Mouse (Mus musculus): ENCODE results near the gene Nrp2. TPM values are rescaled to one million over a fixed set of nuclear protein-coding genes. Genes with fewer than 3 reads are reported as not detected.

Nrp2 gene
- polyA plus RNA-seq, 1 experiment from 2014 or later = 0.76 TPM

GRCm38 (mm10) chr1:62813938-62814337 is 110.9 kb downstream of the Nrp2 start:
- no peak overlapping the region for H3K4me2 ChIP-seq
- H3K27me3 ChIP-seq = no peaks in the 10 kb centered on the region
- DNase-seq = no peak
- no peak overlapping the region for H3K9ac ChIP-seq
- H3K4me3 ChIP-seq (replicated peaks) = no peak overlapping the region
- H3K27ac ChIP-seq = no peak overlapping the region
- H3K9me3 ChIP-seq (replicated peaks) = no peaks in the 10 kb centered on the region
- WGBS (ENCODE audit: insufficient replicate concordance) = 63% methylated on average over 1 of the region's 1 CpGs
- H3K36me3 ChIP-seq = no peaks in the 10 kb centered on the region
- no peak for ATAC-seq (ENCODE audit: low read depth)
- no peaks in the 10 kb centered on the region for H3K4me1 ChIP-seq (replicated peaks)

- Histone ChIP-seq H3K4me1 (replicated peaks) (no peaks in the 10 kb centered on the region), H3K9me3 (replicated peaks) (no peaks in the 10 kb centered on the region), H3K27ac (no peak overlapping the region), H3K9ac (no peak overlapping the region), H3K27me3 (no peaks in the 10 kb centered on the region), H3K4me3 (replicated peaks) (no peak overlapping the region), H3K36me3 (no peaks in the 10 kb centered on the region), H3K4me2 (no peak overlapping the region)
- ATAC-seq (ENCODE audit: low read depth) (no peak), DNase-seq (no peak)
- WGBS (ENCODE audit: insufficient replicate concordance) = 79% methylated on average over 7 of the region's 7 CpGs
These were observed 114.5 kb downstream of the Nrp2 start for GRCm38 (mm10) chr1:62817566-62817965.

DNA sequence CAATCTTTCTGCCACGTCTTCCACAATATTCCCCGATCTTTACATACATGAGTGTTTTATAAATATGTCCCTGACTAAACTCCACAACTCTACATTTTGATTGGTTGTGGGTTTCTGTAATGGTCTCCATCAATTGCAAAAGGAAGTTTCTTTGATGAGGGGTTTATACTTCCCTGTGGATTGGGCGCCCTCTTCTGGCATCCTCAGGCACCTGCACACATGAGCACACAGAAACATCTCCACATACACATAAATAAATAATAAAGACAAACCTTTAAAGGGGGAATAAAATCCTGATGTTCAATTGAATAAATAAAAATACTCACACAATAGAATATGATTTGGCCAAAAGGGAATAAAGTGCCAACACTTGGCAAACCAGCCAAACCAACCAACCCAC is 117.1 kb downstream of the Nrp2 start:
- H3K9ac ChIP-seq = no peak overlapping the region
- DNase-seq (no peak), ATAC-seq (ENCODE audit: low read depth) (no peak)
- H3K4me2 ChIP-seq = no peak overlapping the region
- H3K4me3 ChIP-seq (replicated peaks) = no peak overlapping the region
- no peaks in the 10 kb centered on the region for H3K4me1 ChIP-seq (replicated peaks)
- no peaks in the 10 kb centered on the region for H3K27me3 ChIP-seq
- H3K36me3 ChIP-seq = no peaks in the 10 kb centered on the region
- WGBS (ENCODE audit: insufficient replicate concordance) = 58% methylated on average over 3 of the region's 3 CpGs
- no peaks in the 10 kb centered on the region for H3K9me3 ChIP-seq (replicated peaks)
- no peak overlapping the region for H3K27ac ChIP-seq

DNA sequence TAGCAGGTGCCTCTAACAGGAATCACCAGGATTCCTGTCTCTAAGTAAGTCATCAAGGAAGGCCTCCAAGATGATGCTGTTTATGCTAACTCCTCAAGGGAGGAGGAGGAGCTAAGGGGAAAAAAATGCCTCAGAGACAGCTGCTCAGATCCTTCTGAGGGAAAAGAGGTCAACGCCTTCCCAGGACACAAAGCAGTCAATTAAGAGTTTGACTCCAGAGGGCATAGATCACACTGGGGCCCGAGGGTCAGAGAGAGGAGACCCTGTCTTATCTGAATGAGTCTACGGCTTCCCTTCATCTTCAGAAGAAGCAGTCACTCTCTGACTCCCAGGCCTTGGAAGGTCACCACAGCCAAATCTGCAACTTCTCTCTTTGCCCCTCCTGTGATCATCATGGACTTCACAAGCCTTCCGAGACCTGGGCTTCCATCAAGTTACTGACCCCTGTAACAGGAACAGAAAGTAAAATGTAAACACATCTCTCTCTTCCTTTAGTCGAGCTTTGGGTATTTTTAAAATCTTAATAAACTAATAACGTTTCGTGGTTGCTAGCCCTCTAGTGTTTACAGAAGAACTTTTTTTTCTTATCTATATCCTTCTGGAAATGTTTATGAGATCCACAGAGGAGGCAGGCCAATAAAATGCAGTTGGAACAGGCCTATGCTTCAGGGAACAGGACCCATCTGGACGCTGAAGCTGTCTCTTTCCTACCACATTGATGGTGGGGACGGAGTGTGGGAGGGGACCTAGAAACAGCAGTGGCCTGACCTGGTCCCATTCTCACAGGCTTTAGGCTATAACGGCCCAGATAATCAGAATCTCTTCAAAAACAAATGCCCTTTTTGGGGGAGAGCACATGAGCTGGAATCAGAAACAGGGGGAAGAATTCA is 118.7 kb downstream of the Nrp2 start:
- Histone ChIP-seq H3K4me3 (replicated peaks) (no peak overlapping the region), H3K4me1 (replicated peaks) (peaks cover under 1% of the 10 kb centered on the region; the same call in 1 of the 2 replicates), H3K36me3 (no peaks in the 10 kb centered on the region), H3K9me3 (replicated peaks) (no peaks in the 10 kb centered on the region), H3K27me3 (no peaks in the 10 kb centered on the region), H3K27ac (no peak overlapping the region), H3K9ac (no peak overlapping the region), H3K4me2 (no peak overlapping the region)
- 40% methylated on average over 10 of the region's 10 CpGs for WGBS (ENCODE audit: insufficient replicate concordance)
- ATAC-seq (ENCODE audit: low read depth) (no peak), DNase-seq (no peak)

DNA sequence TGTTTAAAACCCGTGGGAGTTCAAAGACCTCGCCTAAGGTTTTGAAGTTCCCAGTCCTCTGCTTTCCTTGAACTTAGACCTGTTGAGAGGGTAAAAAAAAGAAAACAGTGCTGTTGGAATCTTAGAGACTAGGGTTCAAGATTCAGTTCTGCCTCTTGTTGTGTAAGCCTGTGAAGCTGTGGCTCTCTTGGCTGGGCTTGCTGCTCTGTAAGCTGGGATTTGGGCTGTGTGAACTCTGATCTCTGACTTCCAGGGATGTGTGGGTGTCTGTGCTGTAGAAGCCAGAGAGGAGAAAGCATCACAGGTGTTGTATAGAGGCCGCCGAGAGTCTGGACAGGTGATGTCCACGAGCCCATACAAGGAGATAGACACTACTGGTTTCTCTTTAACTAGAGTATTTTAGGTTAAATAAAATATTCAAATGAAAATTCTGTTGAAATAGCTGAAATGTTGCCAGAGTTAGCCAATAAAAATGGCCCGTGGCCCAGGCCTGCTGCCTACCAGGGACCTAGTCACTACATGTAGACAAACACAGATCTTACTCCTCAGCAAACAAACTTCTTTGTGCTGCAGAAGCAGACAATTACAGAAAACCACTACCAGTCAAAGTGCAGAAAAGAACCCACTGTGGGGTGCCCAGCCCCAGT is 120.6 kb downstream of the Nrp2 start:
- Histone ChIP-seq H3K4me3 (replicated peaks) (no peak overlapping the region), H3K9ac (no peak overlapping the region), H3K36me3 (no peaks in the 10 kb centered on the region), H3K27ac (no peak overlapping the region), H3K27me3 (no peaks in the 10 kb centered on the region), H3K9me3 (replicated peaks) (no peaks in the 10 kb centered on the region), H3K4me2 (no peak overlapping the region), H3K4me1 (replicated peaks) (peaks cover 10% of the 10 kb centered on the region)
- no peak for ATAC-seq (ENCODE audit: low read depth)
- 50% methylated on average over 6 of the region's 6 CpGs for WGBS (ENCODE audit: insufficient replicate concordance)
- no peak for DNase-seq

GRCm38 (mm10) chr1:62825822-62826765 is 123.0 kb downstream of the Nrp2 start:
- Histone ChIP-seq H3K9me3 (replicated peaks) (no peaks in the 10 kb centered on the region), H3K4me3 (replicated peaks) (no peak overlapping the region), H3K9ac (no peak overlapping the region), H3K27me3 (no peaks in the 10 kb centered on the region), H3K36me3 (no peaks in the 10 kb centered on the region), H3K27ac (no peak overlapping the region), H3K4me1 (replicated peaks) (peaks cover 10% of the 10 kb centered on the region), H3K4me2 (no peak overlapping the region)
- DNase-seq = no peak
- WGBS (ENCODE audit: insufficient replicate concordance) = 73% methylated on average over 17 of the region's 17 CpGs
- ATAC-seq (ENCODE audit: low read depth) = no peak

GRCm38 (mm10) chr1:62827316-62827715 is 124.2 kb downstream of the Nrp2 start:
- no peak overlapping the region for H3K4me2 ChIP-seq
- H3K4me1 ChIP-seq (replicated peaks) = peaks cover 10% of the 10 kb centered on the region
- DNase-seq (no peak), ATAC-seq (ENCODE audit: low read depth) (no peak)
- no peaks in the 10 kb centered on the region for H3K27me3 ChIP-seq
- 49% methylated on average over 10 of the region's 10 CpGs for WGBS (ENCODE audit: insufficient replicate concordance)
- no peak overlapping the region for H3K9ac ChIP-seq
- no peaks in the 10 kb centered on the region for H3K9me3 ChIP-seq (replicated peaks)
- H3K27ac ChIP-seq = no peak overlapping the region
- no peaks in the 10 kb centered on the region for H3K36me3 ChIP-seq
- H3K4me3 ChIP-seq (replicated peaks) = no peak overlapping the region

- Histone ChIP-seq H3K27me3 (no peaks in the 10 kb centered on the region), H3K4me2 (no peak overlapping the region), H3K4me3 (replicated peaks) (no peak overlapping the region), H3K9me3 (replicated peaks) (no peaks in the 10 kb centered on the region), H3K9ac (no peak overlapping the region), H3K4me1 (replicated peaks) (peaks cover 10% of the 10 kb centered on the region), H3K36me3 (no peaks in the 10 kb centered on the region), H3K27ac (no peak overlapping the region)
- DNase-seq (no peak), ATAC-seq (ENCODE audit: low read depth) (no peak)
- WGBS (ENCODE audit: insufficient replicate concordance) = 56% methylated on average over 4 of the region's 4 CpGs
These were observed 125.1 kb downstream of the Nrp2 start for GRCm38 (mm10) chr1:62828156-62828555.

GRCm38 (mm10) chr1:62829690-62830417 is 126.8 kb downstream of the Nrp2 start:
- H3K4me1 ChIP-seq (replicated peaks) = peaks cover 10% of the 10 kb centered on the region
- H3K36me3 ChIP-seq = no peaks in the 10 kb centered on the region
- ATAC-seq (ENCODE audit: low read depth) = no peak
- no peaks in the 10 kb centered on the region for H3K27me3 ChIP-seq
- 40% methylated on average over 4 of the region's 4 CpGs for WGBS (ENCODE audit: insufficient replicate concordance)
- no peak overlapping the region for H3K4me3 ChIP-seq (replicated peaks)
- DNase-seq = no peak
- no peaks in the 10 kb centered on the region for H3K9me3 ChIP-seq (replicated peaks)
- H3K9ac ChIP-seq = no peak overlapping the region
- no peak overlapping the region for H3K27ac ChIP-seq
- no peak overlapping the region for H3K4me2 ChIP-seq

DNA sequence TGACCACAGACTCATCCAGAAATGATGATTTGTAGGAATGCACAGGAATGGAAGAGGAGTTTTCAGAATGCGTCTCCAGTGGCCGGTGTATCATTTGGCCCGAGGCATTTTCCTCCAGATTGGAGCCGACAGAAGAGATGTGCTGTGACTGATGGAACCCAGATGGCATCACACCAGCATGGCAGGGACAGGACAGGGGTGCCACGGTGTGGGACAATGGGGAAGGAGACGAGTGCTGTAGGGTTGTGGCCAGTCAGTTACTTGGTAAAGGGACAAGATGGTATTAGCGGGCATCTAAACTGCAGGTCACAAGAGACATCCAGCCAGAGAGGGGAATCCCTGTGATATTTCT is 127.3 kb downstream of the Nrp2 start:
- H3K36me3 ChIP-seq = no peaks in the 10 kb centered on the region
- H3K9me3 ChIP-seq (replicated peaks) = no peaks in the 10 kb centered on the region
- H3K9ac ChIP-seq = no peak overlapping the region
- no peak for DNase-seq
- WGBS (ENCODE audit: insufficient replicate concordance) = 68% methylated on average over 7 of the region's 7 CpGs
- peaks cover 10% of the 10 kb centered on the region for H3K4me1 ChIP-seq (replicated peaks)
- no peak overlapping the region for H3K4me2 ChIP-seq
- no peak overlapping the region for H3K4me3 ChIP-seq (replicated peaks)
- H3K27ac ChIP-seq = no peak overlapping the region
- ATAC-seq (ENCODE audit: low read depth) = no peak
- no peaks in the 10 kb centered on the region for H3K27me3 ChIP-seq
